Mouse (Mus musculus): ENCODE measurements around the gene Wfs1.

- TF ChIP-seq CTCF (IDR thresholded peaks at IDR 0.05) (no peak), POLR2A (IDR thresholded peaks at IDR 0.05; ENCODE audit: insufficient read depth, low read depth, low read length) (no peak), EP300 (IDR thresholded peaks at IDR 0.05; ENCODE audit: insufficient read depth, low read depth, low read length) (no peak)
Observed at GRCm38 (mm10) chr5:36996410-36996809, 7.4 kb upstream of the Wfs1 start.
